19 mouse cellular contexts compared by ENCODE assay signal in genomic region chr7:100520204-100520603, GRCm38 (mm10). TPM values are rescaled to one million over a fixed set of nuclear protein-coding genes. Genes with fewer than 3 reads are reported as not detected.
DNase-seq lines count a peak whose midpoint lies in the region; ATAC-seq and TF ChIP-seq lines count a peak whose summit lies in the region.
"Had no signal": no experiment of that assay in that cellular context is flagged by ENCODE, and none has a peak within 500 bp of the region (broad histone marks: within the 10 kb centered on the region; RNA-seq: fewer than 3 reads in every experiment).

No protein-coding gene starts in this region.

- TF ChIP-seq POLR2A in MEL (IDR thresholded peaks at IDR 0.05; ENCODE audit: control insufficient read depth in 1 of 2, insufficient read depth in 1 of 2, low read depth in 1 of 2, low read length in 2 of 2, poor library complexity in 1 of 2) = no peak

- no peaks in the 10 kb centered on the region for H3K79me2 ChIP-seq in MEL (ENCODE audit: control insufficient read depth, insufficient read depth, low read length, poor library complexity)

- no peak for DNase-seq in forebrain, postnatal 0 days
- DNase-seq in MEL (ENCODE audit: low read depth, low spot score) = no peak
- no peak for DNase-seq in cerebellum, postnatal 36 days
- DNase-seq in urinary bladder, postnatal 25 days (ENCODE audit: low spot score) = no peak
- no peak for DNase-seq in layer of hippocampus, adult 9-11 months

- 0 out of 2 replicates have a peak, but pooled peaks have one; percentile 13 for ATAC-seq in forebrain, embryonic 13.5 days
- no peak for ATAC-seq in forebrain, postnatal 0 days
- ATAC-seq in intestine, embryonic 16.5 days = peak; percentile 57
- peak; percentile 33; the same call in 1 of the 2 replicates for ATAC-seq in stomach, embryonic 15.5 days (ENCODE audit: insufficient read depth, low FRiP score, low read depth)

- no peak for TF ChIP-seq EP300 in MEL (IDR thresholded peaks at IDR 0.05; ENCODE audit: low read depth in 1 of 2, low read length in 2 of 2)

- no peak overlapping the region for H3K9ac ChIP-seq in forebrain, embryonic 13.5 days
- H3K9ac ChIP-seq in forebrain, postnatal 0 days = no peak overlapping the region
- H3K9ac ChIP-seq in MEL (ENCODE audit: control insufficient read depth, low read depth, low read length, poor library complexity, severe bottlenecking) = no peak overlapping the region
- no peak overlapping the region for H3K9ac ChIP-seq in intestine, embryonic 16.5 days (ENCODE audit: low read depth, low read length)
- no peak overlapping the region for H3K9ac ChIP-seq in stomach, embryonic 15.5 days
- H3K9ac ChIP-seq: embryonic facial prominence, embryonic 13.5 days; heart, embryonic 12.5 days; heart, embryonic 15.5 days; hindbrain, embryonic 13.5 days had no signal

- H3K4me1 ChIP-seq in forebrain, embryonic 13.5 days = no peaks in the 10 kb centered on the region
- H3K4me1 ChIP-seq in forebrain, postnatal 0 days (ENCODE audit: insufficient read depth) = no peaks in the 10 kb centered on the region
- peaks cover 0 to 9% of the 10 kb centered on the region in 2 experiments; a peak in 2 of 4 replicates for H3K4me1 ChIP-seq in MEL (ENCODE audit: control insufficient read depth in 1 of 2, insufficient read depth in 2 of 2, low read length in 2 of 2)
- H3K4me1 ChIP-seq in intestine, embryonic 16.5 days (ENCODE audit: control insufficient read depth, insufficient read depth, low read length) = no peaks in the 10 kb centered on the region
- no peaks in the 10 kb centered on the region for H3K4me1 ChIP-seq in stomach, embryonic 15.5 days
- H3K4me1 ChIP-seq: embryonic facial prominence, embryonic 10.5 days; embryonic facial prominence, embryonic 13.5 days; heart, embryonic 12.5 days; heart, embryonic 15.5 days; hindbrain, embryonic 13.5 days had no signal

- WGBS in forebrain, embryonic 13.5 days = 66% methylated on average over 7 of the region's 7 CpGs
- 73% methylated on average over 7 of the region's 7 CpGs for WGBS in forebrain, postnatal 0 days
- 44% methylated on average over 7 of the region's 7 CpGs for WGBS in intestine, embryonic 16.5 days
- WGBS in stomach, embryonic 15.5 days = 55% methylated on average over 7 of the region's 7 CpGs

- H3K27ac ChIP-seq in forebrain, embryonic 13.5 days = no peak overlapping the region
- H3K27ac ChIP-seq in forebrain, postnatal 0 days (ENCODE audit: low read depth, low read length) = no peak overlapping the region
- no peak overlapping the region for H3K27ac ChIP-seq in MEL (ENCODE audit: control insufficient read depth, low read depth, low read length)
- H3K27ac ChIP-seq in intestine, embryonic 16.5 days (ENCODE audit: low read length) = no peak overlapping the region
- no peak overlapping the region for H3K27ac ChIP-seq in stomach, embryonic 15.5 days
- H3K27ac ChIP-seq: embryonic facial prominence, embryonic 10.5 days; embryonic facial prominence, embryonic 13.5 days; heart, embryonic 15.5 days; hindbrain, embryonic 13.5 days had no signal

- H3K27me3 ChIP-seq in forebrain, embryonic 13.5 days = no peaks in the 10 kb centered on the region
- H3K27me3 ChIP-seq in forebrain, postnatal 0 days (ENCODE audit: insufficient read depth, low read length) = no peaks in the 10 kb centered on the region
- H3K27me3 ChIP-seq in MEL (ENCODE audit: control insufficient read depth in 1 of 2, insufficient read depth in 2 of 2, low read length in 2 of 2) = no peaks in the 10 kb centered on the region; a peak in 1 of 4 replicates
- no peaks in the 10 kb centered on the region for H3K27me3 ChIP-seq in intestine, embryonic 16.5 days (replicated peaks; ENCODE audit: control insufficient read depth, insufficient read depth, low read length)
- no peaks in the 10 kb centered on the region for H3K27me3 ChIP-seq in stomach, embryonic 15.5 days (replicated peaks)
- H3K27me3 ChIP-seq: embryonic facial prominence, embryonic 13.5 days; heart, embryonic 12.5 days; heart, embryonic 15.5 days; hindbrain, embryonic 13.5 days had no signal

- no peaks in the 10 kb centered on the region for H3K9me3 ChIP-seq in forebrain, embryonic 13.5 days (replicated peaks)
- H3K9me3 ChIP-seq in forebrain, postnatal 0 days (ENCODE audit: low read length) = no peaks in the 10 kb centered on the region
- no peaks in the 10 kb centered on the region for H3K9me3 ChIP-seq in MEL (replicated peaks; ENCODE audit: insufficient read depth, low read length)
- H3K9me3 ChIP-seq in intestine, embryonic 16.5 days (ENCODE audit: control insufficient read depth, low read length) = no peaks in the 10 kb centered on the region
- no peaks in the 10 kb centered on the region for H3K9me3 ChIP-seq in stomach, embryonic 15.5 days
- H3K9me3 ChIP-seq: embryonic facial prominence, embryonic 10.5 days; embryonic facial prominence, embryonic 13.5 days; heart, embryonic 12.5 days; heart, embryonic 15.5 days; hindbrain, embryonic 10.5 days; hindbrain, embryonic 13.5 days had no signal

- H3K4me2 ChIP-seq in forebrain, embryonic 13.5 days = no peak overlapping the region
- H3K4me2 ChIP-seq in forebrain, postnatal 0 days (ENCODE audit: low read depth) = no peak overlapping the region
- H3K4me2 ChIP-seq in intestine, embryonic 16.5 days (ENCODE audit: low read depth, low read length) = no peak overlapping the region
- H3K4me2 ChIP-seq in stomach, embryonic 15.5 days = no peak overlapping the region
- H3K4me2 ChIP-seq: heart, embryonic 15.5 days; hindbrain, embryonic 13.5 days had no signal

- H3K36me3 ChIP-seq in forebrain, embryonic 13.5 days (ENCODE audit: poor library complexity, severe bottlenecking) = no peaks in the 10 kb centered on the region
- no peaks in the 10 kb centered on the region for H3K36me3 ChIP-seq in forebrain, postnatal 0 days (ENCODE audit: insufficient read depth)
- peaks cover 0 to 3% of the 10 kb centered on the region in 2 experiments; a peak in 2 of 4 replicates for H3K36me3 ChIP-seq in MEL (ENCODE audit: control insufficient read depth in 1 of 2, insufficient read depth in 2 of 2, low read length in 2 of 2)
- H3K36me3 ChIP-seq in intestine, embryonic 16.5 days (ENCODE audit: control insufficient read depth, insufficient read depth, low read length) = no peaks in the 10 kb centered on the region
- no peaks in the 10 kb centered on the region for H3K36me3 ChIP-seq in stomach, embryonic 15.5 days
- H3K36me3 ChIP-seq: embryonic facial prominence, embryonic 10.5 days; embryonic facial prominence, embryonic 13.5 days; heart, embryonic 12.5 days; heart, embryonic 15.5 days; hindbrain, embryonic 10.5 days; hindbrain, embryonic 13.5 days had no signal

- TF ChIP-seq RAD21 in MEL (IDR thresholded peaks at IDR 0.05; ENCODE audit: low read depth, low read length) = no peak

- H3K4me3 ChIP-seq in forebrain, embryonic 13.5 days = no peak overlapping the region
- no peak overlapping the region for H3K4me3 ChIP-seq in forebrain, postnatal 0 days (ENCODE audit: low read depth, low read length)
- H3K4me3 ChIP-seq in MEL (ENCODE audit: control insufficient read depth in 1 of 2, insufficient read depth in 1 of 2, low read depth in 2 of 2, low read length in 2 of 2) = no peak overlapping the region
- no peak overlapping the region for H3K4me3 ChIP-seq in intestine, embryonic 16.5 days (ENCODE audit: low read length)
- no peak overlapping the region for H3K4me3 ChIP-seq in stomach, embryonic 15.5 days (replicated peaks)
- H3K4me3 ChIP-seq: embryonic facial prominence, embryonic 10.5 days; embryonic facial prominence, embryonic 13.5 days; erythroblast, embryonic 14.5 days; heart, embryonic 12.5 days; heart, embryonic 15.5 days; hindbrain, embryonic 10.5 days; hindbrain, embryonic 13.5 days had no signal

- TF ChIP-seq CTCF in forebrain, postnatal 0 days (IDR thresholded peaks at IDR 0.05; ENCODE audit: low read depth) = no peak
- no peak for TF ChIP-seq CTCF in MEL (IDR thresholded peaks at IDR 0.05 in 2 of 3, conservative IDR thresholded peaks at IDR 0.05 in 1 of 3; ENCODE audit: control insufficient read depth in 1 of 3, insufficient read depth in 1 of 3, low read depth in 2 of 3, low read length in 3 of 3, poor library complexity in 1 of 3, severe bottlenecking in 1 of 3)

RNA-seq across cellular contexts. Expression of gene Dnajb13, which starts 5.4 kb away (rescaled TPM):
- polyA plus RNA-seq in forebrain, embryonic 13.5 days (2015; fragmentation: Nextera tagmentation; extraction: Ambion mirVana) = 2.1 and 3.7 TPM in 2 replicates
- total RNA-seq in forebrain, postnatal 0 days (2014; rRNA removed) = 3.4 TPM in 2 replicates
- 4.0 and 7.0 TPM in 2 replicates for polyA plus RNA-seq in forebrain, postnatal 0 days (2015; fragmentation: Nextera tagmentation; extraction: Ambion mirVana)
- 2.0 and 2.2 TPM in 2 replicates for total RNA-seq in MEL (2012; rRNA removed)
- 1 to 10 TPM in 1 of 2 experiments, not detected in 1; 3.6 TPM for polyA plus RNA-seq in MEL (2012; ENCODE audit: insufficient read depth in 1 of 2, insufficient read length in 2 of 2, low read depth in 1 of 2, low replicate concordance in 2 of 2, missing spikeins in 1 of 2)
- polyA plus RNA-seq in intestine, embryonic 16.5 days (2015; fragmentation: Nextera tagmentation; extraction: Ambion mirVana) = 0.48 and 0.50 TPM in 2 replicates
- 0.52 and 0.74 TPM in 2 replicates for polyA plus RNA-seq in stomach, embryonic 15.5 days (2015; fragmentation: Nextera tagmentation; extraction: Ambion mirVana)
- total RNA-seq: gastrocnemius, postnatal 25 days; heart, postnatal 10 days; heart, postnatal 36 days had no signal
- polyA plus RNA-seq: erythroblast, embryonic 14.5 days had no signal

RNA-seq across cellular contexts. Expression of gene Coa4, which starts 16.7 kb away (rescaled TPM):
- 17.0 TPM in 2 replicates for polyA plus RNA-seq in forebrain, embryonic 13.5 days (2015; fragmentation: Nextera tagmentation; extraction: Ambion mirVana)
- 4.8 and 10.3 TPM in 2 replicates for total RNA-seq in forebrain, postnatal 0 days (2014; rRNA removed)
- 3.5 and 5.7 TPM in 2 replicates for polyA plus RNA-seq in forebrain, postnatal 0 days (2015; fragmentation: Nextera tagmentation; extraction: Ambion mirVana)
- 6.1 and 8.1 TPM in 2 replicates for total RNA-seq in MEL (2012; rRNA removed)
- polyA plus RNA-seq in MEL (2012; ENCODE audit: insufficient read depth in 1 of 2, insufficient read length in 2 of 2, low read depth in 1 of 2, low replicate concordance in 2 of 2, missing spikeins in 1 of 2) = 10 to 100 TPM in 1 of 2 experiments, not detected in 1; 13.8 TPM
- 59.2 and 59.3 TPM in 2 replicates for polyA plus RNA-seq in intestine, embryonic 16.5 days (2015; fragmentation: Nextera tagmentation; extraction: Ambion mirVana)
- 31.5 and 32.7 TPM in 2 replicates for polyA plus RNA-seq in stomach, embryonic 15.5 days (2015; fragmentation: Nextera tagmentation; extraction: Ambion mirVana)

RNA-seq across cellular contexts. Expression of gene Ucp2, which starts 27.1 kb away (rescaled TPM):
- polyA plus RNA-seq in forebrain, embryonic 13.5 days (2015; fragmentation: Nextera tagmentation; extraction: Ambion mirVana) = 43.9 and 46.0 TPM in 2 replicates
- total RNA-seq in forebrain, postnatal 0 days (2014; rRNA removed) = 28.9 and 88.3 TPM in 2 replicates
- polyA plus RNA-seq in forebrain, postnatal 0 days (2015; fragmentation: Nextera tagmentation; extraction: Ambion mirVana) = 83.6 and 106 TPM in 2 replicates
- 139 and 156 TPM in 2 replicates for total RNA-seq in MEL (2012; rRNA removed)
- polyA plus RNA-seq in MEL (2012; ENCODE audit: insufficient read depth in 1 of 2, insufficient read length in 2 of 2, low read depth in 1 of 2, low replicate concordance in 2 of 2, missing spikeins in 1 of 2) = 100 to 1,000 TPM in 1 of 2 experiments, not detected in 1; 724 TPM
- polyA plus RNA-seq in intestine, embryonic 16.5 days (2015; fragmentation: Nextera tagmentation; extraction: Ambion mirVana) = 368 and 382 TPM in 2 replicates
- 308 and 326 TPM in 2 replicates for polyA plus RNA-seq in stomach, embryonic 15.5 days (2015; fragmentation: Nextera tagmentation; extraction: Ambion mirVana)

RNA-seq across cellular contexts. Expression of gene Ucp3, which starts 47.4 kb away (rescaled TPM):
- not detected in 2 replicates for polyA plus RNA-seq in forebrain, embryonic 13.5 days (2015; fragmentation: Nextera tagmentation; extraction: Ambion mirVana)
- 0.15 and 0.19 TPM in 2 replicates for total RNA-seq in forebrain, postnatal 0 days (2014; rRNA removed)
- polyA plus RNA-seq in forebrain, postnatal 0 days (2015; fragmentation: Nextera tagmentation; extraction: Ambion mirVana) = not detected in 2 replicates
- 0.10 TPM in 1 of 2 replicates, not detected in the other for total RNA-seq in MEL (2012; rRNA removed)
- polyA plus RNA-seq in MEL (2012; ENCODE audit: insufficient read depth in 1 of 2, insufficient read length in 2 of 2, low read depth in 1 of 2, low replicate concordance in 2 of 2, missing spikeins in 1 of 2) = not detected
- polyA plus RNA-seq in intestine, embryonic 16.5 days (2015; fragmentation: Nextera tagmentation; extraction: Ambion mirVana) = not detected in 2 replicates
- 0.05 TPM in 2 replicates for polyA plus RNA-seq in stomach, embryonic 15.5 days (2015; fragmentation: Nextera tagmentation; extraction: Ambion mirVana)
- total RNA-seq: ES-E14 had no signal
- polyA plus RNA-seq: embryonic facial prominence, embryonic 13.5 days; erythroblast, embryonic 14.5 days; hindbrain, embryonic 13.5 days had no signal
